Mouse (Mus musculus): ENCODE data around the gene Olfr1414. TPM values are rescaled to one million over a fixed set of nuclear protein-coding genes. Genes with fewer than 3 reads are reported as not detected.
"Not testable (repeated sequence)": the region's sequence is repeated elsewhere in the genome, so short reads cannot be mapped to it uniquely, and the experiment has no call there.

Olfr1414 gene
- polyA plus RNA-seq (2015; fragmentation: Nextera tagmentation; extraction: Ambion mirVana), result not detected in 2 replicates

GRCm38 (mm10) chr1:92518561-92518960 is at the start of gene Olfr1414:
Gene Olfr1414, minus strand, starts transcription at chr1:92518661.
- ATAC-seq (replicated peaks), result no peak
- 84% methylated on average over 3 of the region's 3 CpGs for WGBS
- no peak within 1 kb of the TSS for H3K9ac ChIP-seq (replicated peaks)

GRCm38 (mm10) chr1:92545929-92546328 is 27.5 kb upstream of the Olfr1414 start:
- 72% methylated on average over 2 of the region's 2 CpGs for WGBS
- no peak for ATAC-seq (replicated peaks)
- Histone ChIP-seq H3K36me3 (no peaks in the 10 kb centered on the region), H3K27me3 (no peaks in the 10 kb centered on the region), H3K4me3 (no peak overlapping the region), H3K4me2 (replicated peaks) (no peak overlapping the region), H3K9ac (replicated peaks) (no peak overlapping the region), H3K27ac (replicated peaks) (no peak overlapping the region), H3K9me3 (no peaks in the 10 kb centered on the region), H3K4me1 (no peaks in the 10 kb centered on the region)

More at GRCm38 (mm10) chr1:92518561-92518960, at the start of gene Olfr1414:
- no peaks in the 10 kb centered on the region for H3K9me3 ChIP-seq
- H3K4me1 ChIP-seq, result no peaks in the 10 kb centered on the region
- H3K4me2 ChIP-seq (replicated peaks), result no peak within 1 kb of the TSS
- H3K4me3 ChIP-seq, result no peak within 1 kb of the TSS
- H3K27ac ChIP-seq (replicated peaks), result no peak within 1 kb of the TSS
- H3K36me3 ChIP-seq, result no peaks in the 10 kb centered on the region
- H3K27me3 ChIP-seq, result no peaks in the 10 kb centered on the region

GRCm38 (mm10) chr1:92539071-92539470 is 20.6 kb upstream of the Olfr1414 start:
- Histone ChIP-seq H3K9ac (replicated peaks) (no peak overlapping the region), H3K4me2 (replicated peaks) (no peak overlapping the region), H3K36me3 (no peaks in the 10 kb centered on the region), H3K27ac (replicated peaks) (no peak overlapping the region), H3K4me3 (no peak overlapping the region), H3K27me3 (no peaks in the 10 kb centered on the region), H3K9me3 (no peaks in the 10 kb centered on the region), H3K4me1 (no peaks in the 10 kb centered on the region)
- no peak for ATAC-seq (replicated peaks)
- WGBS, result 44% methylated on average over 2 of the region's 2 CpGs

GRCm38 (mm10) chr1:92536972-92537371 is 18.5 kb upstream of the Olfr1414 start:
- Histone ChIP-seq H3K4me3 (no peak overlapping the region), H3K27me3 (no peaks in the 10 kb centered on the region), H3K36me3 (no peaks in the 10 kb centered on the region), H3K9me3 (no peaks in the 10 kb centered on the region), H3K9ac (replicated peaks) (no peak overlapping the region), H3K27ac (replicated peaks) (no peak overlapping the region), H3K4me2 (replicated peaks) (no peak overlapping the region), H3K4me1 (no peaks in the 10 kb centered on the region)
- no peak for ATAC-seq (replicated peaks)
- WGBS, result 42% methylated on average over 4 of the region's 5 CpGs

GRCm38 (mm10) chr1:92523764-92524163 is 5.3 kb upstream of the Olfr1414 start:
- H3K9me3 ChIP-seq, result no peaks in the 10 kb centered on the region
- no peak overlapping the region for H3K4me3 ChIP-seq
- no peaks in the 10 kb centered on the region for H3K4me1 ChIP-seq
- H3K4me2 ChIP-seq (replicated peaks), result no peak overlapping the region
- 80% methylated on average over 3 of the region's 3 CpGs for WGBS
- no peak overlapping the region for H3K9ac ChIP-seq (replicated peaks)
- no peaks in the 10 kb centered on the region for H3K27me3 ChIP-seq
- H3K36me3 ChIP-seq, result no peaks in the 10 kb centered on the region
- H3K27ac ChIP-seq (replicated peaks), result no peak overlapping the region
- no peak for ATAC-seq (replicated peaks)

- no peaks in the 10 kb centered on the region for H3K4me1 ChIP-seq
- no peak overlapping the region for H3K4me2 ChIP-seq (replicated peaks)
- peak; percentile 46; the same call in 1 of the 2 replicates for ATAC-seq (replicated peaks)
- no peaks in the 10 kb centered on the region for H3K9me3 ChIP-seq
- 18% methylated on average over 10 of the region's 10 CpGs for WGBS
- no peaks in the 10 kb centered on the region for H3K27me3 ChIP-seq
- no peak overlapping the region for H3K9ac ChIP-seq (replicated peaks)
- no peak overlapping the region for H3K27ac ChIP-seq (replicated peaks)
- H3K4me3 ChIP-seq, result no peak overlapping the region
- H3K36me3 ChIP-seq, result no peaks in the 10 kb centered on the region
Measured at GRCm38 (mm10) chr1:92521376-92521775, 2.9 kb upstream of the Olfr1414 start.

GRCm38 (mm10) chr1:92519046-92519445 is 585 bp upstream of the Olfr1414 start:
- no peak overlapping the region for H3K9ac ChIP-seq (replicated peaks)
- H3K27me3 ChIP-seq, result no peaks in the 10 kb centered on the region
- no peaks in the 10 kb centered on the region for H3K4me1 ChIP-seq
- ATAC-seq (replicated peaks), result no peak
- no peaks in the 10 kb centered on the region for H3K36me3 ChIP-seq
- no peak overlapping the region for H3K4me3 ChIP-seq
- 92% methylated on average over 6 of the region's 6 CpGs for WGBS
- no peak overlapping the region for H3K27ac ChIP-seq (replicated peaks)
- no peaks in the 10 kb centered on the region for H3K9me3 ChIP-seq
- no peak overlapping the region for H3K4me2 ChIP-seq (replicated peaks)

- Histone ChIP-seq H3K4me3 (no peak overlapping the region), H3K4me1 (no peaks in the 10 kb centered on the region), H3K9me3 (no peaks in the 10 kb centered on the region), H3K27ac (replicated peaks) (no peak overlapping the region), H3K4me2 (replicated peaks) (no peak overlapping the region), H3K36me3 (no peaks in the 10 kb centered on the region), H3K9ac (replicated peaks) (no peak overlapping the region), H3K27me3 (no peaks in the 10 kb centered on the region)
- no peak for ATAC-seq (replicated peaks)
- WGBS, result 86% methylated on average over 11 of the region's 11 CpGs
Measured at GRCm38 (mm10) chr1:92515390-92515789, 3.1 kb downstream of the Olfr1414 start.

- not testable (repeated sequence) for ATAC-seq (replicated peaks); H3K9ac ChIP-seq (replicated peaks); H3K4me1 ChIP-seq; H3K4me2 ChIP-seq (replicated peaks); H3K9me3 ChIP-seq; H3K27ac ChIP-seq (replicated peaks); H3K36me3 ChIP-seq; H3K27me3 ChIP-seq; H3K4me3 ChIP-seq
- 87% methylated on average over 5 of the region's 5 CpGs for WGBS
Measured at GRCm38 (mm10) chr1:92511646-92512045, 6.8 kb downstream of the Olfr1414 start.

- no peak for ATAC-seq (replicated peaks)
- no peaks in the 10 kb centered on the region for H3K4me1 ChIP-seq
- H3K9ac ChIP-seq (replicated peaks), result no peak within 1 kb of the TSS
- no peak within 1 kb of the TSS for H3K27ac ChIP-seq (replicated peaks)
- H3K36me3 ChIP-seq, result no peaks in the 10 kb centered on the region
- WGBS, result 76% methylated on average over 2 of the region's 2 CpGs
- no peak within 1 kb of the TSS for H3K4me3 ChIP-seq
- H3K27me3 ChIP-seq, result no peaks in the 10 kb centered on the region
- no peaks in the 10 kb centered on the region for H3K9me3 ChIP-seq
- H3K4me2 ChIP-seq (replicated peaks), result no peak within 1 kb of the TSS
Measured at GRCm38 (mm10) chr1:92496001-92496400, 22.5 kb downstream of the Olfr1414 start, which contains the start of gene Olfr1415. Gene Olfr1415, minus strand, starts transcription at chr1:92496101.

- no peaks in the 10 kb centered on the region for H3K36me3 ChIP-seq
- no peak within 1 kb of the TSS for H3K27ac ChIP-seq (replicated peaks)
- no peaks in the 10 kb centered on the region for H3K9me3 ChIP-seq
- no peak within 1 kb of the TSS for H3K9ac ChIP-seq (replicated peaks)
- no peaks in the 10 kb centered on the region for H3K4me1 ChIP-seq
- ATAC-seq (replicated peaks), result no peak
- H3K4me3 ChIP-seq, result no peak within 1 kb of the TSS
- H3K4me2 ChIP-seq (replicated peaks), result no peak within 1 kb of the TSS
- H3K27me3 ChIP-seq, result no peaks in the 10 kb centered on the region
Measured at GRCm38 (mm10) chr1:92485013-92485412, 33.4 kb downstream of the Olfr1414 start, which contains the start of gene Olfr1416. Gene Olfr1416, minus strand, starts transcription at chr1:92485113.

GRCm38 (mm10) chr1:92474066-92474578 is 44.3 kb downstream of the Olfr1414 start:
- Histone ChIP-seq H3K4me3 (peak overlapping the region; percentile 92), H3K4me1 (peaks cover 16% of the 10 kb centered on the region), H3K36me3 (peaks cover 20% of the 10 kb centered on the region), H3K27me3 (0 out of 2 replicates have a peak, but pooled peaks cover 7% of the 10 kb centered on the region), H3K4me2 (replicated peaks) (peak overlapping the region; percentile 85), H3K27ac (replicated peaks) (no peak overlapping the region), H3K9me3 (no peaks in the 10 kb centered on the region), H3K9ac (replicated peaks) (peak overlapping the region; percentile 30)
- peak; percentile 81 for ATAC-seq (replicated peaks)
- whole genome bisulfite sequencing, result 3% methylated on average over 10 of the region's 10 CpGs
